Mouse (Mus musculus) neural tube, embryonic 15.5 days (tissue): ENCODE measurements at regions not wholly inside any gene's neighbourhood (a gene's known extent, or its start where the extent isn't known, plus 50 kb on each side); places are given as distances from the start of the nearest gene placed in this dataset.

Experiments
- ATAC-seq: fragments of 200-750 bp; cut with Nextera tagmentation; 2 replicates; pipeline ENCODE4 v1.8.0; 2017; ENCODE audit warnings: mild to moderate bottlenecking, moderate TSS enrichment, moderate library complexity; ENCODE audit not compliant: low FRiP score
- H3K27ac ChIP-seq: fragments of 300-500 bp; sonication (generic); replicated peaks from 2 replicates; pipeline ENCODE4 v1.5.1; 2015; ENCODE audit warnings: mild to moderate bottlenecking, inconsistent platforms
- H3K27me3 ChIP-seq: fragments of 300-500 bp; sonication (generic); replicated peaks from 2 replicates; pipeline ENCODE4 v1.6.1; 2015; ENCODE audit warnings: inconsistent platforms
- H3K36me3 ChIP-seq: fragments of 300-500 bp; sonication (generic); 2 replicates; pipeline ENCODE4 v1.6.1; 2015; ENCODE audit warnings: inconsistent platforms
- H3K4me1 ChIP-seq: fragments of 300-500 bp; sonication (generic); 2 replicates; pipeline ENCODE4 v1.6.1; 2015; ENCODE audit warnings: inconsistent platforms
- H3K4me2 ChIP-seq: fragments of 300-500 bp; sonication (generic); 2 replicates; pipeline ENCODE4 v1.6.1; 2015; ENCODE audit warnings: inconsistent platforms, mild to moderate bottlenecking, moderate library complexity
- H3K4me3 ChIP-seq: fragments of 300-500 bp; sonication (generic); replicated peaks from 2 replicates; pipeline ENCODE4 v1.5.1; 2015; ENCODE audit warnings: mild to moderate bottlenecking, inconsistent platforms
- H3K9ac ChIP-seq: fragments of 300-500 bp; sonication (generic); replicated peaks from 2 replicates; pipeline ENCODE4 v1.6.1; 2015; ENCODE audit warnings: mild to moderate bottlenecking, inconsistent platforms
- H3K9me3 ChIP-seq: fragments of 300-500 bp; sonication (generic); replicated peaks from 2 replicates; pipeline ENCODE4 v1.6.1; 2016; ENCODE audit warnings: inconsistent platforms
- WGBS: fragments of 180-500 bp; shearing (Covaris S2); methylation state at CpG from one replicate; pipeline ENCODE4 v1.1.7; 2015; ENCODE audit warnings: mixed read lengths; 5-methylcytosine and 5-hydroxymethylcytosine counted together

DNA sequence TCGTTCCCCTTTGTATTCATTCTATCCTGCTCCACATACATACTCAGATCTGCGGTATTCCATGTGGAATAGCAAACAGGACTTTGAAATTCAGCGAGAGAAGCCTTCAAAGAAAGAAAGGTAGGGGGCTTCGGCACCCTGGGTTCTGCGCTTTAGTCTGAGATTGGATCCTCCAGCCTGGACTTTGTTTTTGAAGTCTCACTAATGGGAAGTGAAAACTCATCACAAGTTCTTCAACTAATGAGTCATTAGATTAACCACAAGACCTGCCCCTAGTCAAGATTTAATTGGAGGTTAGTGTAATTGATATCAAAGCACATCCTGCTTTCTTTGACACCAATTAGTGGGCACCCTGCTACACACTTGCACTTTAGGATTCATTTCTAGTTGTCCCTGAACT, 492.5 kb upstream of the Zfp960 start:
- H3K27ac ChIP-seq: no peak overlapping the region
- H3K27me3 ChIP-seq: no peaks in the 10 kb centered on the region
- ATAC-seq: no peak
- H3K36me3 ChIP-seq: no peaks in the 10 kb centered on the region
- H3K9me3 ChIP-seq: no peaks in the 10 kb centered on the region
- 51% methylated on average over 5 of the region's 5 CpGs for WGBS
- H3K4me1 ChIP-seq: no peaks in the 10 kb centered on the region
- no peak overlapping the region for H3K4me3 ChIP-seq
- H3K9ac ChIP-seq: no peak overlapping the region
- no peak overlapping the region for H3K4me2 ChIP-seq

DNA sequence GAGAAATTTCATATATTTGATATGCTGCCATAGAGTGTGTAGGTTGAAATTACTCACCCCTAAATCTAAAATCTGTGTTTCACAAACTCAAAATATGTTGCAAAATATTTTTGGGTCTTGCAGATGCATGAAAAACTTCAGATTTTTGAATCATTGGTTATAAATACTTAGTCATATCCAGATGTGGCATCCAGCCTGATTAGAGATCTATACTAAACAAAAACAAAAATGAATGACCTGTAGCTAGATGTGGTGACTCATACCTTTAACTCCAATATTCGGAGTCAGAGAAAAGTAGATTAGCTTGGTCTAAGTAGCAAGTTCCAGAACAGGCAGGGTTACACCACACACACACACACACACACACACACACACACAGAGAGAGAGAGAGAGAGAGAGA, 475.1 kb upstream of the Zfp960 start:
- no peak for ATAC-seq
- H3K9me3 ChIP-seq: no peaks in the 10 kb centered on the region
- no peak overlapping the region for H3K4me2 ChIP-seq
- 85% methylated on average over 1 of the region's 1 CpGs for WGBS
- H3K4me3 ChIP-seq: no peak overlapping the region
- no peaks in the 10 kb centered on the region for H3K36me3 ChIP-seq
- H3K27me3 ChIP-seq: no peaks in the 10 kb centered on the region
- no peak overlapping the region for H3K27ac ChIP-seq
- no peaks in the 10 kb centered on the region for H3K4me1 ChIP-seq
- H3K9ac ChIP-seq: no peak overlapping the region

DNA sequence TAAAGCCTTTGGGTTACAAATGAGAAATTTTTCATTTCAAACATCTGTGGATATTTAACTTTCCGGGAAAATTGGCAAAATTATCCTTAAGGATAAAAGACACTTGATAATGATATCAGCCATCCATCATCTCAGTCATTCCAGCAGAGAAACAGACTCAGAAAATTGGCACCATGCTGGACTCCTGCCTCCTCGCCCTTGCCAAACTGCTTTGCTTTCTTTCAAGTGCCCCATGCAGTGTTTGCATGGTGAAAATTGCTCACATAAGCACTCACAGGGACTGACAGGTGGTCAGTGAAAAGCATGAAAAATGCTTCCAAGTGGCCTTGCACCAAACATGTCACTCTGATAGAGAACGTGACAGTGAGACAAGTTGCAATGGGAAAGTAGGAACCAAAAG, 464.2 kb upstream of the Zfp960 start:
- Histone ChIP-seq H3K36me3 (no peaks in the 10 kb centered on the region), H3K4me1 (no peaks in the 10 kb centered on the region), H3K4me3 (no peak overlapping the region), H3K9me3 (no peaks in the 10 kb centered on the region), H3K27ac (no peak overlapping the region), H3K4me2 (no peak overlapping the region), H3K9ac (no peak overlapping the region), H3K27me3 (no peaks in the 10 kb centered on the region)
- WGBS: 59% methylated on average over 3 of the region's 3 CpGs
- no peak for ATAC-seq

DNA sequence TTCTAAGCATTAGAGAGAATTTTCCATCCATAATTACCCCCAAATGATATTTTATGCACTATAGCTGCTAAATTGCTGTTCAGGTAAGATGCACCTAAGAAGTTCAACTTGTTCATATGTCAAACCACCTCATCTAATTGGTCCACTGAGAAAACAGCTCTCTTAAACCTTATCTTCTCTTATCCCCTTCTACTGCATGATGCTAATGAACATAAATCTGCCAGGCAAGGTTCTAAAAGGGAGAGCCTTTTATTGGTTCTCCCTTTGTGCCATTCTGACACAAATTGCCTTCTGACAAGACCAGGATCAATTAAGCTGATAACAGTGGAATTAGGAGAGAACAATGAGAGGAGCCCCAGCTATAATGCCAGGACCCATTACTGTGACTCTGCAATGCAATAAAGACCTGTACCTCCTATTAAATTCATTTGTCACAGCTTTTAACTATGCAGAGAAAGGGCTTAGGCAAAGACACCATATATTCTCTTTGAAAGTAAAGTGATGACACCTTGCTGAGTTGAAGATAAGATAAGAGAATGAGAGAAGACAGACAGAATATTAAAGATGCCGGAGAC, 451.4 kb upstream of the Zfp960 start:
- Histone ChIP-seq H3K27me3 (no peaks in the 10 kb centered on the region), H3K4me3 (no peak overlapping the region), H3K9ac (no peak overlapping the region), H3K4me2 (no peak overlapping the region), H3K36me3 (no peaks in the 10 kb centered on the region), H3K9me3 (no peaks in the 10 kb centered on the region), H3K4me1 (no peaks in the 10 kb centered on the region), H3K27ac (no peak overlapping the region)
- WGBS: 34% methylated on average over 1 of the region's 1 CpGs
- no peak for ATAC-seq

DNA sequence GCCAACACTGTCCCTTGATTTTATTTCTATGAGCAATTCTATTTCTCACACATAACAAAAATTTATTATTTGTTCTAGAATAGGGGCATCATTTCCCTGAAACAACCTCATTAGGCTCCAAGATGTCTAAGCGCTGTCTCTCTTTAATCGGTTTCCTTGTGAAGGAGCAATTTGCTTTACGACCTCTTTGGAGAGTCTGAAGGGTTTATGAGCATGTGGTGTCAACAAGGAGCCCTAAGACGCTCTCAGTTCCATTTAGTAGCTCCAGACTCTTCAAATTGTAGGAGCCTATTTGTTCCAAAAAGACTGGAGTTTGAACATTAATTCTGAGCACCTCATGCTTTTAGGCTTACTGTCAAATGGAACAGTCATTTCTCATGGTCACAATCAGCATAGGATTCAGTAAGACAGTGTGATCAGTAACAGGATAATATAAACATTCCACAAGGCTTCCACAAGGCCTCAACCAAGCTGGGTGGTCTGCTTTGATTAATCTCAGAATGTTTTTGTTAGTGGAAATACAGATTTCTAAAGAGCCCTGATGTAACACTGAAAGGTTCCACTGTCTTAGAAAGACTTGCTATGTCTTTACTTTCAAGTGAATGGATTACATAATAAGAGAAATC, 441.9 kb upstream of the Zfp960 start:
- no peaks in the 10 kb centered on the region for H3K27me3 ChIP-seq
- H3K9ac ChIP-seq: no peak overlapping the region
- no peak overlapping the region for H3K4me2 ChIP-seq
- H3K36me3 ChIP-seq: no peaks in the 10 kb centered on the region
- ATAC-seq: no peak
- H3K27ac ChIP-seq: no peak overlapping the region
- 10% methylated on average over 4 of the region's 4 CpGs for WGBS
- no peaks in the 10 kb centered on the region for H3K4me1 ChIP-seq
- H3K9me3 ChIP-seq: no peaks in the 10 kb centered on the region
- H3K4me3 ChIP-seq: no peak overlapping the region

DNA sequence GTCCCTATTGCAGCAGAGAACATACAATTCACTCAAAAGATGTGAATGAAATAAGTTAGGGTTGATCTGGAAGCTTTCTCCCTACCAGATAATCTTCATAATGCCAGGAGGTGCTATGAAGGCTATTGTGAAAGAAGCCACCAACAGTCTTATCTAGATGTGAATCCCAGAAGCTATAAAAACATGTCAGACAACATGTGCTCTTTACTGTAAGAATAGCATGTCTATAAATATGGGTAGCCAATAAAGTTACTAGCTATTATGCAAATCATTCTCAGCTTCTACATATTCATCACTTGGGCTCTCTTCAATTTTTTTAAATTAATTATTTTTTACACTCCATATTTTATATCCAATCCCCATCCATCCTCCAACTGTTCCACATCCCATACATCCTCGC, 434.1 kb upstream of the Zfp960 start:
- Histone ChIP-seq H3K9ac (no peak overlapping the region), H3K9me3 (no peaks in the 10 kb centered on the region), H3K4me1 (no peaks in the 10 kb centered on the region), H3K4me2 (no peak overlapping the region), H3K36me3 (no peaks in the 10 kb centered on the region), H3K27me3 (no peaks in the 10 kb centered on the region), H3K27ac (no peak overlapping the region), H3K4me3 (no peak overlapping the region)
- 95% methylated on average over 1 of the region's 1 CpGs for WGBS
- ATAC-seq: no peak

DNA sequence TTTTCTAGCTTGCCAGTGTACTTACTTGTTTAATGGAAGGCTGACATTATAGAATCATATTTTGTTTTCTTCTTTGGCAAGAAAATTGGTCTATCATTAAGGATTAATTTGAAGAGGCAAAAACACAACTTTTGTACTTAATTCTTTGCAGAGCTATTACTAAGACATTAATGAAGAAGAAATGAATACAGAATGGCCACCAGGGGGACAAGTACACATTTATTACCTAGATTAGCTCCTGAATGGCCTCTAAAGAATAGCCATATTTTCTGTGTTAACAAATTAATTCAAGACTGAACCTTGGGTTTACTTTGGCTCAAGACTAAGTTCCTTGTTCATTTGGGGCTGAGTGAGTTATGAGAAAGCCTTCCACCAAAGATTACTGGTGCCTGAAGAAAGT, 430.5 kb upstream of the Zfp960 start:
- no peak overlapping the region for H3K9ac ChIP-seq
- H3K4me2 ChIP-seq: no peak overlapping the region
- H3K9me3 ChIP-seq: no peaks in the 10 kb centered on the region
- ATAC-seq: no peak
- H3K36me3 ChIP-seq: no peaks in the 10 kb centered on the region
- no peak overlapping the region for H3K4me3 ChIP-seq
- no peaks in the 10 kb centered on the region for H3K27me3 ChIP-seq
- H3K4me1 ChIP-seq: no peaks in the 10 kb centered on the region
- no peak overlapping the region for H3K27ac ChIP-seq

DNA sequence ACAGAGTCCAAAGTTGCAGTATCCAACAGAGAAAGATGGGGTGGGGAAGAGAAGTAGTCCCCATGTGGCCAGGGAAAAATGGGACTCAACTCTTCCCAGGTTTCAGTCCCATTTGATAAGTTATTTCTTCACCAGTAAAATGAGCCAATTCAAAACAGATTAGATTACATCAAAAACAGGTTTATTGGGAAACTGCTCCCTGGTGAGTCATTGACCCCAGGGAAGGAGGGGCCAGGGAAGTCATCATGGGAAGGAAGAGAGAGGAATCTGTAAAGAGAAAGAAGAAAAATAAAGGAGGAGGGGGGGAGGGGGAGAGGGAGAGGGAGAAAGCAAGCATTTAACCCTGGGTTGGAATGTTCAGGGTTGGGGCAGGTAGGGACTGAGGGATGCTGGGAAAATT, 426.4 kb upstream of the Zfp960 start:
- H3K4me3 ChIP-seq: no peak overlapping the region
- ATAC-seq: no peak
- no peaks in the 10 kb centered on the region for H3K36me3 ChIP-seq
- H3K9me3 ChIP-seq: no peaks in the 10 kb centered on the region
- H3K4me1 ChIP-seq: no peaks in the 10 kb centered on the region
- no peaks in the 10 kb centered on the region for H3K27me3 ChIP-seq
- H3K27ac ChIP-seq: no peak overlapping the region
- no peak overlapping the region for H3K9ac ChIP-seq
- no peak overlapping the region for H3K4me2 ChIP-seq

DNA sequence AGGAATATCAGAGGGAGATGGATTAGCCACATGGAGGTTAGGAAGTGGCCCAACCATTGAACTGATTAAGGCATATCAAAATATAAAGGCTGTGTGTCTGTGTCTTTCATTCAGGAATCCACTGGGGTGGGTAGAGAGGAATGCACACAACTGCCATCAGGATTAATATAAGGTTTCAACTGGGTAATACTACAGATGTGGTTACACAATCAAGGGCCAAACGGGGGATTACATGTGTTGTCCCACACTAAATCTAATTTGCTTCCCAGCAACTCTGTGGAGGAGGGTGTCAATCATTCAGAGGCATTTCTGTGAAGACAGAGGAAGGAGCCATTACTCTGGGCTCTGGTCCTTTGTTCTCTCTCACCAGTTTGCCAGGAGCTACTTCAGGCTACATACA, 416.0 kb upstream of the Zfp960 start:
- Histone ChIP-seq H3K4me2 (no peak overlapping the region), H3K4me3 (no peak overlapping the region), H3K36me3 (no peaks in the 10 kb centered on the region), H3K27me3 (no peaks in the 10 kb centered on the region), H3K9ac (no peak overlapping the region), H3K9me3 (no peaks in the 10 kb centered on the region), H3K4me1 (no peaks in the 10 kb centered on the region), H3K27ac (no peak overlapping the region)
- no peak for ATAC-seq
- 73% methylated on average over 1 of the region's 1 CpGs for WGBS

DNA sequence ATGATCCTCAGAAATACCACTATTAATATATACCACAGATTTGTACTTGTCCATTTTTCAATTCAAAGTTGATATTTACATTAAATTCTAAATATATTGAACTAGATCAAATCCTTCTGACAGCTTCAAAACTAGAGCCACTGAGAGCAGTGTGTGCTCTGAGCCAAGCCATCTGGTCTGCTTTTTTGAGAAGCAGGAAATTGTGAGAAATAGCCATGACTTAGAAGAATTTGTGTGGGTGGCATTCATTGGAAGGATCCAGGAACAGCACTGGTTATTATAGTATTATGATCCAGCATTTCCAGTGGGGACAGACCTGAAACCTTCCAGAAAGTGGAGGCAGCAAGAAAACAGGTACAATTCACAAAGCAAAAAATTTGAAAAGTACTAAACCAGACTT, 398.7 kb upstream of the Zfp960 start:
- Histone ChIP-seq H3K9ac (no peak overlapping the region), H3K4me1 (no peaks in the 10 kb centered on the region), H3K36me3 (no peaks in the 10 kb centered on the region), H3K4me2 (no peak overlapping the region), H3K27ac (no peak overlapping the region), H3K4me3 (no peak overlapping the region), H3K27me3 (no peaks in the 10 kb centered on the region), H3K9me3 (no peaks in the 10 kb centered on the region)
- no peak for ATAC-seq

DNA sequence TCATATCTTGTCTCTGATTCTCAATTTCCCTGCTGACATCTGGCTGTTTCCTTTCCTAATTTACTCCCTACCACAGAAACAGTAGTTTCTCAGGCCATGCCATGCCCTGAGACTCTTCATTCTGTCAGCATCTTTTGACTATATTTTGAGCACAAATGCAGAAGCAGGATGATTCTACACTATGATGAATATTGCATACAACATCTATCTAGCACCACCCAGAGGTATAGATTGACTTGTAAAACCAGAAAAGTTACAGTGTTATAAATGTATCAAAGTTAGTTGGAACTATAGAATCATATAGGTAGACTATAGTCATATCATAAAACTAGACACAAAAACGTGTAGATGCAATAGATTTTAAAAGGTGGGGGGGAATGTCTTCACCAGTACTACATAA, 396.3 kb upstream of the Zfp960 start:
- WGBS: 73% methylated on average over 1 of the region's 1 CpGs
- H3K9me3 ChIP-seq: no peaks in the 10 kb centered on the region
- H3K4me2 ChIP-seq: no peak overlapping the region
- no peaks in the 10 kb centered on the region for H3K36me3 ChIP-seq
- H3K4me3 ChIP-seq: no peak overlapping the region
- no peak for ATAC-seq
- H3K27ac ChIP-seq: no peak overlapping the region
- H3K27me3 ChIP-seq: no peaks in the 10 kb centered on the region
- H3K9ac ChIP-seq: no peak overlapping the region
- H3K4me1 ChIP-seq: no peaks in the 10 kb centered on the region

DNA sequence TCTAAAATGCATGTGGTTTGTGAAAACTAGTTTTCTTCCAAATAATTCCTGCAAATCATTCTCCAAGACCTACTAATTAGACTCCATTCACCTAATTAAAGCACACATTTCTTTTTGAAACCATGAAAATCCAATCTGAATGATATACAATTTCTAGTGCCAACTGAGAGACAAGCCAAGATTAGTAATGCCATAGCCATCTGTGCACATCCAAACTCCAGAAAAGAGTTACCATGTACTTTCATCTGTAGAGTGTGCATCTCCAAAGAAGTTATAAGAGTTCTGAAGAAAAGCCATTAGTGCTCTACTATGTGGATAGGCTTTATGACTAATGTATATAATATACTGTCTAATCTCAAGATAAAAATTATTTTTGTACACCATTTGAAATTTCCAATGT, 359.7 kb upstream of the Zfp960 start:
- ATAC-seq: no peak
- Histone ChIP-seq H3K4me2 (no peak overlapping the region), H3K4me1 (no peaks in the 10 kb centered on the region), H3K9ac (no peak overlapping the region), H3K4me3 (no peak overlapping the region), H3K27me3 (no peaks in the 10 kb centered on the region), H3K9me3 (no peaks in the 10 kb centered on the region), H3K36me3 (no peaks in the 10 kb centered on the region), H3K27ac (no peak overlapping the region)

DNA sequence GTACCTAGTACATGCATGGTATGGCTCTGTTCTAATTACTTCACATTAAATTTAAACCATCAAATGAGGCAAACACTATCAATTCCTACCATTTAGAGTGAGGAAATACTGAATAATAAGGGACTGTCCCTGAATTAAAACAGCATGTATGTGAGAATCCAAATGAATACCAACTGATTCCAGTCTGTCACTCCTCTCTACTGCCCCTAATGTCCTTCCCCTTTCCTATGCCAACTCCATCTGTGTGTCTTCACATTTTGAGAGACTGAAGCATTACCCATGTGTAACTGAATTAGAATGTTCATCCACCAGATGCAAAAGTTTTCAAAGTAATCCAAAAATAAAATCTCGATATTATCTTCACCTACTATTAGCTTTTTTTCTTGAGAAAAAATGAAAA, 358.0 kb upstream of the Zfp960 start:
- no peaks in the 10 kb centered on the region for H3K9me3 ChIP-seq
- no peaks in the 10 kb centered on the region for H3K27me3 ChIP-seq
- H3K27ac ChIP-seq: no peak overlapping the region
- H3K36me3 ChIP-seq: no peaks in the 10 kb centered on the region
- H3K4me2 ChIP-seq: no peak overlapping the region
- H3K9ac ChIP-seq: no peak overlapping the region
- H3K4me3 ChIP-seq: no peak overlapping the region
- no peaks in the 10 kb centered on the region for H3K4me1 ChIP-seq
- WGBS: 89% methylated on average over 1 of the region's 1 CpGs
- no peak for ATAC-seq
